Mouse (Mus musculus) lung, postnatal 10 days (tissue): Measurements from ENCODE around the gene Gm28047.
A peak's percentile ranks its signal among the peaks of the same experiment; 100 is the strongest.
"Not testable (repeated sequence)": the region's sequence is repeated elsewhere in the genome, so short reads cannot be mapped to it uniquely, and the experiment has no call there.

Source experiments
- DNase-seq: peaks from one replicate; pipeline ENCODE4 v3.0.0; 2021

The Gm28047 gene

DNA sequence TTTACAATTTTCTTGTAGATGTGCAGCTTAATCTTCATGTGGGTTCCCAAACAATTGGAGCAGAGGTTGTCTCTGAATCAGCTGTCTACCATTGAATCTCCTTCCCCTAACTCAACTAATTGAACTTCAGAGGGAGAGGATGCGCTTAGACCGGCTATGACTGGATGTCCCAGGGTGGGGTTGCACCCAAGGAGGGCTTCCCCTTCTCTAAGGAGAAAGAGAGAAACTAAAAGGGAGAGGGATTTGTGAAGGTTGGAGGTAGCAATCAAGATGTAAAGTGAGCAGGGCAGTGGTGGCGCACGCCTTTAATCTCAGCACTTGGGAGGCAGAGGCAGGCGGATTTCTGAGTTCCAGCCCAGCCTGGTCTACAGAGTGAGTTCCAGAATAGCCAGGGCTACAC is 5.4 kb downstream of the Gm28047 start:
- no peak for DNase-seq

- DNase-seq: no peak
Observed at GRCm38 (mm10) chr15:102617654-102618053, 7.2 kb downstream of the Gm28047 start.

- no peak for DNase-seq
Observed at GRCm38 (mm10) chr15:102616174-102616573, 8.7 kb downstream of the Gm28047 start.

DNA sequence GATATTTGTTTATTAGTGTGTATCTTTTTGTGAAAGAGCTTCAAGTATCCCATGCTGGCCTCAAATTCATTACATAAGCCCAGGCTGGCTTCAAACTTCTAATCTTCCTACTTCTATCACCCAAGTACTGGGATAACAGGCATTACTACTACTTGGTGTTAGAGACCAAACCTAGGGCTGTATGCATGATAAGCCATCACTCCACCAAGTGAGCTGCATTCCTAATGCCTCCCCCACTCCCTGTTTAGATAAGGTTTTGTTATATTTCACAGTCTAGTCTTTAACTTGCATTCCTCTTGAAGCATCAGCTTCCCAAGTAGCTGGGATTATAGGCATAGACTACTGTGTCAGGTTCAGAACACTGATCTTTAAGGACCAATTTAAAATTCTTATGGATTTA is 10.6 kb downstream of the Gm28047 start:
- no peak for DNase-seq

GRCm38 (mm10) chr15:102612966-102613365 is 11.9 kb downstream of the Gm28047 start:
- no peak for DNase-seq

DNA sequence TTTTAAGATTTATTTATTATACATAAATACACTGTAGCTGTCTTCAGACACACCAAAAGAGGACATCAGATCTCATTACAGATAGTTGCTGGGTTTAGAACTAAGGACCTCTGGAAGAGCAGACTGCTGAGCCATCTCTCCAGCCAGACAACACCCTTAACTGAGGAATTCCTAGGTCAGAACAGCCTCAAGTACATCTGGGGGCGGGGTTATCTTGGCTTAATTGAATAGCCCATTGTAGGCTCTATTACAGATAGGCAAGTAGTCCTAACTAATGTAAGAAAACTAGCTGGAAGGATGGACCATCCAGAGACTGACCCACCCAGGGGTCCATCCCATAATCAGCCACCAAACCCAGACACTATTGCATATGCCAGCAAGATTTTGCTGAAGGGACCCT is 16.3 kb downstream of the Gm28047 start:
- not testable (repeated sequence) for DNase-seq

GRCm38 (mm10) chr15:102593996-102594656 is 30.7 kb downstream of the Gm28047 start:
- peak; percentile 36 for DNase-seq

GRCm38 (mm10) chr15:102592674-102593073 is 32.2 kb downstream of the Gm28047 start:
- DNase-seq: peak; percentile 32

GRCm38 (mm10) chr15:102590567-102590966 is 34.3 kb downstream of the Gm28047 start:
- DNase-seq: no peak

GRCm38 (mm10) chr15:102589826-102590225 is 35.0 kb downstream of the Gm28047 start:
- DNase-seq: no peak

- DNase-seq: no peak
Observed at GRCm38 (mm10) chr15:102585501-102585900, 39.4 kb downstream of the Gm28047 start.

GRCm38 (mm10) chr15:102583708-102584383 is 41.0 kb downstream of the Gm28047 start:
- DNase-seq: no peak

DNA sequence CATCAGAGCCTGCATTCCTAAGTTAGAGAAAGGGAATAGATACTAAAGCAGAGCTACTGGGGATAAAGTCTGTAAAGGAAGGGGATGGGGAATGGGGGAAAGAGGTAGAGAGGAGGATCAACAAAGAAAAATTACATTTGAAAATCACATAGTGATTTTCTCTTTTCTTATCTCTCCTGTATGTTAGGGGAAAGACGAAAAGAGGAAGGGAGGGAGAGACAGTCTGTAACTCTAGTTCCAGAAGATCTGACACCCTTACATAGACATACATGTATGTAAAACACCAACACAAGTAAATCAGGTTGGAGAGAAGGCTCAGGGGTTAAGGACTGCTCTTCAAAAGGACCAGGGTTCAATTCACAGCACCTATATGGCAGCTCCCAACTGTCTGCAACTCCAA is 43.7 kb downstream of the Gm28047 start:
- DNase-seq: no peak

GRCm38 (mm10) chr15:102578351-102578750 is 46.5 kb downstream of the Gm28047 start:
- DNase-seq: no peak

DNA sequence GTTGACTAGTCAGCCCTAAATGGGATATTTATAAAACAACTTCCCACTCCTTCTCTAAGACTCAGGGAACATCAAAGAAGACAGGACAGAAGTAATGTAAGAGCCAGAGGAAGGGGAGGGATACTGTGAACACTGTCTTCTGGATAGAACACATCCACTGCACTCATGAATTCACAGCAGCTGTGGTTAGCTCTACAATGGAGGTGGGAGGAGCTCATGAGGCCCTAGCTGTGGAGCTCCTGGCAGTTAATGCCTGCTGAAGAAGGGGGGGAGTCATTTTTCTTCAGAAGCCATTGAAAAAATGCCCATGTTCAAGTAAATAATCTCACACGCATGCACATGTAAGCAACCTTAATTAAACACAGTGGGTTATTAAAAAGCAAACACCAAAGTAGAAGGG is 47.9 kb downstream of the Gm28047 start:
- no peak for DNase-seq

DNA sequence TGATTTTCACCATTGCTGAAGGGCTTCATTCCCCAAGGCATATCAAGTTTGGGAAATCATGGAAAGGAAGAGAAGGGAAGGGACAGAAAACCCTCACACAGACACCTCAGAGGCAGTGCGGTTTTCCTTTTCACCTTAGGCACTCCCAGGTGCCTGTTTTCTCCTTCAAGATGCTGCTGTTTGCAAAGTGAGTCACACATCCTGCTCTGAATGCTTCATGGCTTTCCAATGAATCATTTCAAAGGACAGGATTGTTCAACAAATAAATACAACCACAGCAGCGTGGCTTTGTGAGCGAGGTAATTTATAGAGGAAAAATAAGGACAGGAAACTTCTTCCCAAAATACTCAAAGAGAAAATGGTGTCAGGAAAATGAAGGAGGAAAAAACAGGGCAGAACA is 52.8 kb downstream of the Gm28047 start:
- peak; percentile 5 for DNase-seq

DNA sequence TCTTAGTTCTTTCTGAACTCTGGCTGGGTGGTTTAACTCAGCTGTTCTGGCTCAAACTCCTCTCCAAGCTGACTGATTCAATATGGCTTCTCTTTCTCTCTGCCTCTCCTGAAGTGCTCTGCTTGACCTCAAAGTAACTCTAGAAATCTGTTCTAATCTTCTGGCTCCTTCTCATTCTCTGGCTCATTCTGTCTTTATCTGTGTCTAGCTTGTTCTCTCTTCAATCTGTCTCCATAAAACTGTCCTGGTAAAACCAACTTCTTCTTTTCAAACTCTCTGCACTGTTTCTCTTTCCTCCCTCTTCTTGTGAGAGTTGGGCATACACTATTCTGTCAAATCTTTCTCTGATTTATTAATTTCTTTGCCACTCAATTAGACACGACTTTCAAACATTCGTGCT is 57.0 kb downstream of the Gm28047 start:
- DNase-seq: no peak

DNA sequence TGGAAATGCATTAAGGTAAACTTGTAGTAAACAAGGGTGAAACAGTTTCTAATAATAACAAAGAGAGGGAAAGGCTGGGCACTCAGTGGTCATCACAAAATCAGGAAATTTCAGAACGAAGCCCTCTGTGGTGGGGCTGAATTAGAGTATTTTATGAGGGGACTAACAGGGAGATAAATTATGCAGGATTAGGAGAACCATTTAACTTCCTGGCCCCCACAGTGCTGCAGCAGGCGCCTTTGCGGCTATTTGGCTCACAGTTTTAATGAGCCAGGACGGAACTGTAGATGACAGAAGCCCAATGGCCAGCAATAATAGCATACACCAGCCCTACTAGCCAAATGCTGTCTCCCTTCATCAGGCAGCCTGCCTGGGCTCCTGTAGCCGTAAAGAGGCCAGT is 61.2 kb downstream of the Gm28047 start:
- no peak for DNase-seq

DNA sequence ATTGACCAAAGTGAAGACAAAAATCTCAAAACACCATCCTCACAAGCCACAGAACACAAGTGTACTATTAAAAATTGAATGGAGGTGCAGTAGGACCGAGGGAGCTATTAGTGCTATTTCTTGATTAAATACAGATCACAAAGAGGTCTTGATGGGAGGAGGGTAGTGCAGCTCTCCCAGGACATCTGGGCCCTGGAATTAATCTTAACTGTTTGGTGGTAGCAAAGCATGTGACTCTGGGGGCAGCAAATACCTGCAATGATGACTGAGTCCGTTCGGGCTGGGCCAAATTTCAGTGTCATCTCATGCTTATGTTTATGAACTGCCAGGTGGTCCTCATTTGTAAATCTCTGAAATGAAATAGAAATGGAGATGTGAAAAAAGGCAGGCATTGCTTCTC is 61.8 kb downstream of the Gm28047 start:
- no peak for DNase-seq

DNA sequence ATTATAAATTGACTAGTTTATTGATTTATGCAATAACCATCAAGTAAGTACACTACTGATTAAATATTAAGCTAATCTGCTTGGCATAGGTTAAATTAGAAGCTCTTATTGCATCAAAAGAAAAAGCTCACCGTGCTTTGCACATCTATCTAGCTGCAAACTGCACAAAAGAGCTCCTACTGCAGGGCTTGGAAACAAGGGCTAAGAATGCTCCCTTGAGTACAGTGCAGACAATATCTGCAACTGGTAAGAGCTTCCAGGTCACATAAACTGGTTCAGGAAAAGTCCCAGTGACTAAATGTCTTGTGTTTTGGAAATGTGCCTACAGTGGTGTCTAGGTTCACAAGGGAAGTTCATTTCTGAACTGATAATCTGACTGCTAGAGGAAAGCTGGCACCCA is 62.4 kb downstream of the Gm28047 start:
- no peak for DNase-seq

DNA sequence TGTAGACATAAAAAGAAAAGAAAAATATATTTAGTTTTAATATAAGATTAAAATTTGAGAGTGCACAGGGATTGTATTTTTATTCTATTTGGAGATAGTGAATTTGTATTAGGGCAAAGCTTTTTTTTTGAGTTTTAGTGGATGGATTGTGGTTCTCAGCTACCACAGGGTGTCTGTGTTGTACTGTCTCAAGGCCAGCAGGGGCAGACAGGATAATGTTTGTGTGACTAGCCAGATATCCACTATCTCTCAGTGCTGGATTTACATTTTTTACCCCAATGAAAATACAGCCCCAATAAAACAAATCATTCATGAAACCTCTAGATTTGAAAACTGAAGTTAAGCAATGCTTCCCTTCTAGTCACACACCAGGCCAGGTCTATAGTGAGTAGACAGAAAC is 67.3 kb downstream of the Gm28047 start:
- peak; percentile 13 for DNase-seq

- no peak for DNase-seq
Observed at GRCm38 (mm10) chr15:102555581-102555980, 69.3 kb downstream of the Gm28047 start.

DNA sequence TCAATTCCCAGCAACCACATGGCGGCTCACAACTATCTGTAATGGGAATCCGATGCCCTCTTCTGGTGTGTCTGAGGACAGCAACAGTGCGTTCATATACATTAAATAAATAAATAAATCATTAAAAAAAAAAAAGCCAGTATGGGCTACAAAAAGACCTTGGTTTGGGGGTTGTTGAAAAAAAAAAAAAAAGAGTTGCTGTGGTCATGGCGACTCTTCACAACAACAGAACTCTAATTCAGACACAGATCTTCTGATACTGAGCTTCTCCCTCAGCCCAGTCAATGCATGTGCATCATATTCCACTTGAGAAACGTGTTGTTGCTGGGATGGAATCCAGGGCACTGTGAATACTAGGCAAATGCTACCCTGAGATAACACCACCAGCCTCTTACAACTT is 72.3 kb downstream of the Gm28047 start:
- DNase-seq: no peak

DNA sequence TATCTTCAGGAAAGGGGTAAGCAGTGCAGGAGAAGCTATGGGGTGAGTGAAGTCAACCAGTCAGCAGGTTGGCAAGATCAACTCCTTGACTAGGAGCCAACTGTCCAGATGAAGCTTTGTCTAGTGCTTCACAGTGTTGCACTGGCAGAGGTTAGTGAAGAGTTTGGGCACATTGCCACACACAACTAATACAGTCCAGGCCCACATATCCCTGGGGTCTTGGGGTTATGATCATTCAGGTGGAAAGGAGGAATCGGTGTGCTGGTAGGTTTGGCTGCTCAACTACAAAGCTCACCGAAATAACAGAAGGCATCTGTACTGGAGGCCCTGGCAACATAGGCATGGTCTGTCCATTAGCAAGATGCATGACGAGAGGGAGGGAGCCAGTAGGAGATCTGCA is 77.4 kb downstream of the Gm28047 start:
- no peak for DNase-seq
